Mouse (Mus musculus): ENCODE results near the gene Ubl5. TPM values are rescaled to one million over a fixed set of nuclear protein-coding genes. Genes with fewer than 3 reads are reported as not detected.
A peak's percentile ranks its signal among the peaks of the same experiment; 100 is the strongest.

The Ubl5 gene
- polyA plus RNA-seq (2014; fragmentation: Nextera tagmentation; extraction: Ambion mirVana): 468 and 550 TPM in 2 replicates

DNA sequence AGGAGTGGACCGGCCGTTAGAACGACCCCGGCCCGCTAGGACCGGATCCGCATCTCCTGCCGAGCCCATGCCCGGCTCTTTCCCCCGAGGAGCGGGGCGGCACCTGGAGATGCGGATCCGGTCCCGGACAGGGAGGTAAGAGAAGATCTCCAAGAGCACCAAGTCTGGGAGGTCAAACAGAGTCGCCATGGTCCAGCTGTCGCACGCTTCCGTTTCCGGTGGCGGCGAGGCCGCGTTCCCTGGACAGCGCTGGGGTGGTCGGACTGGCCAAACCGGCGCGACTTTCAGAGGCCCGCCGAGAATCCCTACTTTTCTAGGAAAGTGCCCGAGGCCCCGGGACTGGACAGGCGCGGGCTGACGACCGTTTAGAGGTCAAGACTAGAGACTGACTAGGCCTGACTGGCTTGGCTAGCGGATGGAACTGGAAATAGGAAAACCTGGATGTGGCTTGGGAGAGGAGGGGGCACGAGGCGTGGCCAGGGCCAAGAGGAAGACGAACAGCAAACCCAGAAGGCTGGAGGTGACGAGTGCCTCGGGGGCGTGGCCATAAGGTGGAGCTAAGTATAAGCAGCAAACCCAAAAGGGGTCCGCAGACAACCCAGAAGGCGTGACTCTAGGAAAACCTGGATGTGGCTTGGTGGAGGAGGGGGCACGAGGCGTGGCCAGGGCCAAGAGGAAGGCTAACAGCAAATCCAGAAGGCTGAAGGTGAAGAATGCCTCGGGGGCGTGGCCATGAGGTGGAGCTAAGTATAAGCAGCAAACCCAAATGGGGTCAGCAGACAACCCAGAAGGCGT, at the start of gene Ubl5:
TSS of gene Ubl5 (plus strand) at position 778 of the 795 bp plus-strand sequence.
- Histone ChIP-seq H3K9me3 (replicated peaks; ENCODE audit: control insufficient read depth, low read length) (no peaks in the 10 kb centered on the region), H3K27ac (ENCODE audit: low read depth, low read length) (peak within 1 kb of the TSS; percentile 84), H3K4me1 (ENCODE audit: control insufficient read depth, insufficient read depth, low read length) (peaks cover 22% of the 10 kb centered on the region), H3K4me2 (ENCODE audit: low read length) (peak within 1 kb of the TSS; percentile 100), H3K36me3 (ENCODE audit: control insufficient read depth, insufficient read depth, low read length) (peaks cover 27% of the 10 kb centered on the region), H3K9ac (ENCODE audit: low read length) (peak within 1 kb of the TSS; percentile 87), H3K4me3 (ENCODE audit: low read depth, low read length) (peak within 1 kb of the TSS; percentile 86), H3K27me3 (replicated peaks; ENCODE audit: control insufficient read depth, insufficient read depth, low read length) (no peaks in the 10 kb centered on the region)
- ATAC-seq (peak; percentile 84), DNase-seq (ENCODE audit: low spot score) (peak; percentile 95)
- WGBS: under 1% methylated on average over 51 of the region's 51 CpGs

DNA sequence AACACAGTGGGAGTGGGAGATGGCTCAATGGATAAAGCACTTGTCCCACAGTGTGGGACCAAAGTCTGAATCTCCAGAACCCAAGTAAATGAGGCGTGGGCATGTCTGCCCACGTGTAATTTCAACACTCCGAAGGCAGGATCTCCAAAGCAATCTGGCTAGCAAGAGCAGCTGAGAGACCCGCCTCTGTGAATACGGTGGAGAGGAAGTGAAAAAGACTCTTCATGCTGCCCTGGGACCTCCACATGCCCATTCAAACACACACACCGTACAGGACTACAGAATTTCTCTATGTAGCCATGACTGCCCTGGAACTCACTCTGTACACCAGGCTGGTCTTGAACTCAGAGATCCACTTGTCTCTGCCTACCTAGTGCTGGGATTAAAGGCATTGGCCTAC, 41.4 kb upstream of the Ubl5 start:
- no peak for ATAC-seq

DNA sequence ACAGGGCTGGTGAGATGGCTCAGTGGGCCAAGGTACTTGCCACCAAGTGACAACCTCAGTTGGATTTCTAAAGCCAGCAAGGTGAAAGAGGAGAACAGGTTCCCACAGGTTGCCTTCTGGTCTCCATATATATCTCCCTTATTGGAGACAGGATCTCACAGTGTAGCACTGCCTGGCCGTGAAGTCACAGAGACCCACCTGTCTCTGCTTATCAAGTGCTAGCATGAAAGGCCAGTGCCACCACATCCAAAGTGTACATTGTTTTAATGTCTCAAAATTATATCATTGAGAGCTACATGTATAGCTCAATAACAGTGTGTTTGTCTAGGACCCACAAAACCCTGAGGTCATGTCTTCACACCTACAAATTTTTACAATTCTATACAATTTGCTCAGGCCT, 36.4 kb upstream of the Ubl5 start:
- Histone ChIP-seq H3K27ac (ENCODE audit: low read depth, low read length) (no peak overlapping the region), H3K27me3 (replicated peaks; ENCODE audit: control insufficient read depth, insufficient read depth, low read length) (no peaks in the 10 kb centered on the region), H3K36me3 (ENCODE audit: control insufficient read depth, insufficient read depth, low read length) (0 out of 2 replicates have a peak, but pooled peaks cover 7% of the 10 kb centered on the region), H3K4me2 (ENCODE audit: low read length) (peak overlapping the region; percentile 76), H3K9me3 (replicated peaks; ENCODE audit: control insufficient read depth, low read length) (0 out of 2 replicates have a peak, but pooled peaks cover 3% of the 10 kb centered on the region), H3K9ac (ENCODE audit: low read length) (peak overlapping the region; percentile 90), H3K4me3 (ENCODE audit: low read depth, low read length) (peak overlapping the region; percentile 65; the same call in 1 of the 2 replicates), H3K4me1 (ENCODE audit: control insufficient read depth, insufficient read depth, low read length) (peaks cover 8% of the 10 kb centered on the region)
- 97% methylated on average over 1 of the region's 1 CpGs for WGBS
- no peak for DNase-seq (ENCODE audit: low spot score)
- ATAC-seq: no peak

More for the DNA sequence above, 41.4 kb upstream of the Ubl5 start:
- Histone ChIP-seq H3K9me3 (replicated peaks; ENCODE audit: control insufficient read depth, low read length) (no peaks in the 10 kb centered on the region), H3K27me3 (replicated peaks; ENCODE audit: control insufficient read depth, insufficient read depth, low read length) (no peaks in the 10 kb centered on the region), H3K4me1 (ENCODE audit: control insufficient read depth, insufficient read depth, low read length) (peaks cover under 1% of the 10 kb centered on the region), H3K4me3 (ENCODE audit: low read depth, low read length) (no peak overlapping the region), H3K4me2 (ENCODE audit: low read length) (no peak overlapping the region), H3K27ac (ENCODE audit: low read depth, low read length) (no peak overlapping the region), H3K9ac (ENCODE audit: low read length) (no peak overlapping the region), H3K36me3 (ENCODE audit: control insufficient read depth, insufficient read depth, low read length) (peaks cover 27% of the 10 kb centered on the region)
- DNase-seq (ENCODE audit: low spot score): no peak
- WGBS: 86% methylated on average over 6 of the region's 6 CpGs

DNA sequence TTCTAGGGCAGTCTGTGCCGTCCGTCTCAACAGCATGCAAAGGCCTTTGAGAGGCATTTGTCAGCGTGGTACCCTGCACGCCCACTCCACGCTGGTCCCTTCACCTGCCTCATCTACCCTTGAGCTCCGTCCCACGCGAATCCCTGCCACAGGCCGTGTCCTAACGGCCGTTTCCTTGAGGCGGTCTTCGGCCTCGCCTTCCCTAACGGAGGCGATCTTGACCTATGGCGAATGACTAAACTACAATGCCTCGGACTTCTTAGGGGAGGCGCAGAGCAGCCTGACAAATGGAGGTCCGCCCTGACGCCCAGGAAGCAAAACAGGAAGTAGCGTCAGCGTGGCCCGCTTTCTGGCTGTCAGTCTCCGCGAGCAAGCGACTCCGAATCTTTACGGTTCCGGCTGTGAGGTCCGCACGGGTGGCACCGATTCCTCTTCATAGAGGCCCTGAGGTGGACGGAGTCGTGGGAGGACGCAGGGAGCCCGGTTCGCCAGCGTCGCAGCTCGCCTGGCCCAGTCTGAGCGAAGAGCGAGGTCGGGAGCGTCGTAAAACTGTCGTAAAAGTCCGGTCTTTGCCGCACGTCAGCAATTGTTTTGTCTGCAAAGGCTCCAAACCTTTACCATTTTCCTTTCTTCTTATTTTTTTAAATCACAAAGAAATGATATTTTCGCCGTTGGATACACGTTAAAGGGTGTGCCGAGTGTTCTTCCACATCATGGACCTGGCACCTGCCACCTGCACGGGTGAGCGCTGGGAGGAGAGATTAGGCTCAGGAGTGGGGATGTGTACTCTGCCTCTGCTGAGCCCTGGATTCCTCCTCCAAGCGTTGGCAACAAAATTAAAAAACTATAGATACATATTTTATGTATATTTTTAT, 35.3 kb upstream of the Ubl5 start:
- DNase-seq (ENCODE audit: low spot score): peak; percentile 97
- under 1% methylated on average over 57 of the region's 57 CpGs for WGBS

DNA sequence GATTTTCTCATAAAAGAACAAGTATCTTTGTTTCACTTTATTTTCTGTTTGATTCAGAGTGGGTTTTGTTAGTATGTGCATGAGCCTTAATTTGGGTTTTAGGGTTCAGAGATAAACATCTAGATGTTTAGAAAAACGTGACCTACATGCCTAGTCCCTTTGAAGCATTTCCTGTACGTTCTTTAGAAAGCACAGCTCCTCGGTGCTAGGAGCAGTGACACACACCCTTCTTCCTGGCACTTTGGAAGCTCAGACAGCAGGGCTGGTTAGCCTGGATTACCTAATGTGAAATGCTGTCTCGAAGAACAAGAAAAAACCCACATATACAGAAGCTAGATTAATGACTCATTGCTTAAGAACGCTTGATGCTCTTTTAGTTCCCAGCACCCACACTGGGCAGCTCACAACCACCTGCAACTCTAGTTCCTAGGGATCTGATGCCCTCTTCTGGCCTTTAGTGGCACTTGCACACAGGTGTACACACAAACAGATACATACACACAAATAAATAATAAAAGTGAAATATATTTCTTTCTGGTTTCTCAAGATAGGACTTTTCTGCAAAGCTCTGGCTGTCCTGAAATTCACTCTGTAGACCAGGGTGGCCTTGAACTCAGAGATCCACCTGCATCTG, 32.7 kb upstream of the Ubl5 start:
- no peak overlapping the region for H3K9ac ChIP-seq (ENCODE audit: low read length)
- no peak overlapping the region for H3K27ac ChIP-seq (ENCODE audit: low read depth, low read length)
- 0 out of 2 replicates have a peak, but pooled peaks cover 3% of the 10 kb centered on the region for H3K9me3 ChIP-seq (replicated peaks; ENCODE audit: control insufficient read depth, low read length)
- no peaks in the 10 kb centered on the region for H3K36me3 ChIP-seq (ENCODE audit: control insufficient read depth, insufficient read depth, low read length)
- 91% methylated on average over 5 of the region's 5 CpGs for whole genome bisulfite sequencing
- DNase-seq (ENCODE audit: low spot score) (no peak), ATAC-seq (no peak)
- peaks cover 8% of the 10 kb centered on the region for H3K4me1 ChIP-seq (ENCODE audit: control insufficient read depth, insufficient read depth, low read length)
- H3K4me3 ChIP-seq (ENCODE audit: low read depth, low read length): no peak overlapping the region
- no peak overlapping the region for H3K4me2 ChIP-seq (ENCODE audit: low read length)
- no peaks in the 10 kb centered on the region for H3K27me3 ChIP-seq (replicated peaks; ENCODE audit: control insufficient read depth, insufficient read depth, low read length)

More for the DNA sequence above, 35.3 kb upstream of the Ubl5 start:
- H3K9me3 ChIP-seq (replicated peaks; ENCODE audit: control insufficient read depth, low read length): 0 out of 2 replicates have a peak, but pooled peaks cover 3% of the 10 kb centered on the region
- H3K9ac ChIP-seq (ENCODE audit: low read length): peak overlapping the region; percentile 90
- H3K27me3 ChIP-seq (replicated peaks; ENCODE audit: control insufficient read depth, insufficient read depth, low read length): no peaks in the 10 kb centered on the region
- peak overlapping the region; percentile 76 for H3K4me2 ChIP-seq (ENCODE audit: low read length)
- H3K4me3 ChIP-seq (ENCODE audit: low read depth, low read length): peak overlapping the region; percentile 65
- H3K36me3 ChIP-seq (ENCODE audit: control insufficient read depth, insufficient read depth, low read length): no peaks in the 10 kb centered on the region
- ATAC-seq: peak; percentile 91
- peaks cover 8% of the 10 kb centered on the region for H3K4me1 ChIP-seq (ENCODE audit: control insufficient read depth, insufficient read depth, low read length)
- H3K27ac ChIP-seq (ENCODE audit: low read depth, low read length): peak overlapping the region; percentile 95

GRCm38 (mm10) chr9:20611976-20612375, 30.7 kb upstream of the Ubl5 start:
- Histone ChIP-seq H3K27ac (ENCODE audit: low read depth, low read length) (no peak overlapping the region), H3K9me3 (replicated peaks; ENCODE audit: control insufficient read depth, low read length) (0 out of 2 replicates have a peak, but pooled peaks cover 3% of the 10 kb centered on the region), H3K4me2 (ENCODE audit: low read length) (no peak overlapping the region), H3K27me3 (replicated peaks; ENCODE audit: control insufficient read depth, insufficient read depth, low read length) (no peaks in the 10 kb centered on the region), H3K4me3 (ENCODE audit: low read depth, low read length) (no peak overlapping the region), H3K4me1 (ENCODE audit: control insufficient read depth, insufficient read depth, low read length) (no peaks in the 10 kb centered on the region; the same call in 1 of the 2 replicates), H3K36me3 (ENCODE audit: control insufficient read depth, insufficient read depth, low read length) (no peaks in the 10 kb centered on the region; the same call in 1 of the 2 replicates), H3K9ac (ENCODE audit: low read length) (no peak overlapping the region)
- ATAC-seq (no peak), DNase-seq (ENCODE audit: low spot score) (no peak)
- 82% methylated on average over 5 of the region's 5 CpGs for WGBS

DNA sequence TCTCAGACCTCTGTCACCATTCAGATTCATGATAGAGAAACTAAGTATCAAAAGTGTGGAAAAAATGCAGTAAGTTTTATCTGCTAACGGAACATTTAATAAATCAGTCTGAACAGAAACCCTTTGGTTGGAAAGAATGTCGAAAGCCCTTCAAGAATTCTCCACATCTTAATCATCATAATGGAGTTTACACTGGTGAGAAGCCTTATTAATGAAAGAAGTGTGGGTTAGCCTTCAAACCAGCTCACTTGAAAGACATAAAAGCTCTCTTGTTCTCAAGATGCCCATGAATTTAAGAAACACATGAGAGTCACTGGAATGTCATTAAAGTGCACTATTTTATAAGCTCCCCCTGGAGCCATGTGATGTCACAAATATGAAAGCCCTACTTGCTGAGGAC, 26.0 kb upstream of the Ubl5 start:
- H3K9ac ChIP-seq (ENCODE audit: low read length): no peak overlapping the region
- ATAC-seq: no peak
- WGBS: 82% methylated on average over 2 of the region's 2 CpGs

GRCm38 (mm10) chr9:20631332-20631731, 11.3 kb upstream of the Ubl5 start:
- WGBS: 92% methylated on average over 2 of the region's 2 CpGs
- ATAC-seq: no peak
- Histone ChIP-seq H3K27me3 (replicated peaks; ENCODE audit: control insufficient read depth, insufficient read depth, low read length) (no peaks in the 10 kb centered on the region), H3K9ac (ENCODE audit: low read length) (no peak overlapping the region), H3K27ac (ENCODE audit: low read depth, low read length) (no peak overlapping the region), H3K4me3 (ENCODE audit: low read depth, low read length) (no peak overlapping the region), H3K36me3 (ENCODE audit: control insufficient read depth, insufficient read depth, low read length) (no peaks in the 10 kb centered on the region), H3K4me1 (ENCODE audit: control insufficient read depth, insufficient read depth, low read length) (no peaks in the 10 kb centered on the region), H3K9me3 (replicated peaks; ENCODE audit: control insufficient read depth, low read length) (no peaks in the 10 kb centered on the region), H3K4me2 (ENCODE audit: low read length) (no peak overlapping the region)
- no peak for DNase-seq (ENCODE audit: low spot score)

More for the DNA sequence above, 26.0 kb upstream of the Ubl5 start:
- no peaks in the 10 kb centered on the region for H3K9me3 ChIP-seq (replicated peaks; ENCODE audit: control insufficient read depth, low read length)
- no peak overlapping the region for H3K4me3 ChIP-seq (ENCODE audit: low read depth, low read length)
- H3K27me3 ChIP-seq (replicated peaks; ENCODE audit: control insufficient read depth, insufficient read depth, low read length): no peaks in the 10 kb centered on the region
- no peaks in the 10 kb centered on the region; the same call in 1 of the 2 replicates for H3K36me3 ChIP-seq (ENCODE audit: control insufficient read depth, insufficient read depth, low read length)
- H3K4me2 ChIP-seq (ENCODE audit: low read length): no peak overlapping the region
- H3K4me1 ChIP-seq (ENCODE audit: control insufficient read depth, insufficient read depth, low read length): no peaks in the 10 kb centered on the region
- DNase-seq (ENCODE audit: low spot score): no peak
- H3K27ac ChIP-seq (ENCODE audit: low read depth, low read length): no peak overlapping the region
